Mouse (Mus musculus) right cerebral cortex, postnatal 14 days (tissue): ENCODE measurements around the gene Uap1l1.

Experiments used
- DNase-seq: peaks from one replicate; pipeline ENCODE4 v3.0.0; 2022

The Uap1l1 gene

DNA sequence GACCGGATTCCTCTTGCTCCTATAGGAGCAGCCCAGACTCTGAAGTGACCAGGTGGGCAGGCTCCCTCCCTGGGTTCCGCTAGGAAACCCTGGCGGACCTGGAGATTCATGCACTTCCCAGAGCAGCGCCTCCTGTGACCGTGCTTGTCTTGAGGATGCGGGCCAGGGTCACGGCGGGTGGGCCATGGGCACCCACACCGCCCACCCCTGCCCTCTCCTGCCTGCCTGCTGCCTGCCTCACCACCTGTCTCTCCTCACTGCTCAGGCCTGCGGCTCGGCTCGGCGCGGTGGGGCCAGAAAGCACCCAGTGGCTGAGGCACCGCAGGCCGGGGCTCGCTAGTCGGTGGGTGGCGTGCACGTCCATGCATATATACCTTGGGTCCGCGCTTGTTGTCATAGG is 54.5 kb downstream of the Uap1l1 start:
- no peak for DNase-seq

DNA sequence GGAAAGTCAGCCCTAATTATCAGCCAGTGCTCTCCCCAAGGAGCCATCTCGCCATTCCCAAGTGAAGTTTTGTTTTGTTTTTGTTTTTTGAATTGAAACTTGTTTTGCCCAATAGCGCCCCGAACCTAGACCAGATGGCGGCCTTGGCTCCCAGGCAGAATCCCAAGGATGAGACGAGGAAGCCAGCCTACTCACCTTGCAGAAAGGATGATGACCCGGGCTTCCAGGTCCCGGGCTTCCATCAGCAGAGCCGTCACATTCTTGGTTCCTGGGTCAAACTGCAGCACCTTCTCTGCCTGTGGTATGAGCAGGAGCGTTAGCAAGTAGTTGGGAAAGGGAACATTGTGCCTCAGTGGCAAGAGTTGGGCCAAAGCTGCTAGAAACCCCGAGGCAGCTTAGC is 55.3 kb downstream of the Uap1l1 start:
- DNase-seq, result no peak
